Mouse (Mus musculus): ENCODE data around the gene Lef1.

The Lef1 gene

DNA sequence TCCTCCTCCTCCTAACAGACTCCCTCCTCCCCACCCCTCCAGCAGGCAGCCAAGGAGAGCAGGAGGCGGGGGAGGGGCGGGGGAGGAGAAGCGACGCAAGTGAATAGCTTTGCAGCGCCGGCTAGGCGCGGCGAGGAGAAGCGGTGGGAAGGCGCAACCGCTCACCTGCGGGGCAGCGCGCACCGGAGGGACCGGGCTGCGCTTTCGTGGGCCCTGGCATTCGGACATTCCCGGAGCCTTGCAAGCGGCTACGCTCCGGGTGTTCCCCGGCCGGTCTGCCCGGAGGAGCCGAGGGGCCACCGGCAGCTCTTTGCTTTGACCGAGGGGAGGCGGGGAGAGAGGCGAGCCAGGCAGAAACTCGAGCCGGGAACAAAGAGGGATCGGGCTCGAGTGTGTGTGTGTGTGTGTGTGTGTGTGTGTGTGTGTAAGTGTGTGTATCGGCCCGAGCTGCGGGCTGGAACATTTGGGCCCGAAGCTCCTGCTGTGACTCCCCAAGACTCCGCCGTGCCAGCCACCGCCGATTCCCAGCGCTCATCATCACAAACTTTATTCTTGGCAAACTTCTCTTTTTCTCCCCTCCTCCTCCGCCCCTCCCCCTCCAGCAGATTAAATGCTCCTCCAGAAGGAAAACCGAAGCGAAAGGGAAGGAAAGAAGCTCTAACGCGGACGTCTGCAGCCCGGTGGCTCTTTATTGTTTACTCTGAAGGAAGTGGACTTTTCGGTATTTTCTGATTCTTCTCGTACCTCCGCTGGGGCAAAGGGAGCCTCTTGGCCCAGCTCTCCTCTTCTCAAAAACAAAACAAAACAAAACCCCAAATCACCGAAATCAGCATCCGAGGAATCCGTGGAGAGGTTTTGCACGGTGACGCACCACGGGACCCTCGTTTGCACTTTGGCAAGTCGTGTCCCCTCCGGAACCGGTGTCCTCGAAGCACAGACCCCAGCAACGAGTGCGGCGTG is at the start of gene Lef1:
Lef1 (plus strand) TSS at position 281 of the 960 bp plus-strand sequence.
- DNase-seq: peak; percentile 25

DNA sequence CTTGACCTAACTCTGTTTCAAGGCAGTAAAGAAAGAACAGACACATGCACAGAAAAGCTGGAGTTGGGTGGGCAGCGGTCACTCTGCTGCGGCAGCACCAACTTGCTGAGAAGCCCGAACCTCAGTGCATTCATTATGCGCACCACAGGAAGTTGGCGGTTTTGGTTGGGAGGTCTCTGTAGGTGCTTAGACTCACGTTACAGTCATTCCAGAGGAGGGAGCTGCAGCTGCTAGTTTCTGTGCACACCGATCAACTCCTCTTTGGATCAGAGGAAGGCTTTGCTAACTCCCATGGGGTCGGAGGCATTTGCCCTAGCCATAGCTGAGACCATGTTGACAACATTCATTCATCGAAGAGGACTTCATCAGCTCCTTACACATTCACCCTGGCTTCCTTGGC is 45.3 kb upstream of the Lef1 start:
- no peak for DNase-seq

DNA sequence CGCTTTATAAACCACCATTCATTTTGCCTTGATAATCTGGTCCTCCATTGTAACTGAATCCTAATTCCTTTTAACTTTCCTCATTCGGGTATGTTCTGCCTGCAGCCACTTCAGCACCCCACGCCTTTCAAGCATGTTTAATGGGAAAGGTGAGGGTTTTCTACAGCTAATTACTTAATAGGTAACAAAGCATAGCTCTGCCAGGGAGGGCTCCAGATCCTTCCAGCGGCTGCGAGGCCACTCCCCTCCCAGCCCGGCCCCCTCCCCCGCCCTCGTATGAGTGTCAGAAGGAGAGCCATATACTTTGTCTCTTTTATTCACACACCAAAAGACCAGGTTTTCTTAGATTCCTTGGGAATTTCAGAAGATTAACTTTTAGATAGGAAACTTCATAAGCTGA is 44.1 kb upstream of the Lef1 start:
- no peak for DNase-seq

DNA sequence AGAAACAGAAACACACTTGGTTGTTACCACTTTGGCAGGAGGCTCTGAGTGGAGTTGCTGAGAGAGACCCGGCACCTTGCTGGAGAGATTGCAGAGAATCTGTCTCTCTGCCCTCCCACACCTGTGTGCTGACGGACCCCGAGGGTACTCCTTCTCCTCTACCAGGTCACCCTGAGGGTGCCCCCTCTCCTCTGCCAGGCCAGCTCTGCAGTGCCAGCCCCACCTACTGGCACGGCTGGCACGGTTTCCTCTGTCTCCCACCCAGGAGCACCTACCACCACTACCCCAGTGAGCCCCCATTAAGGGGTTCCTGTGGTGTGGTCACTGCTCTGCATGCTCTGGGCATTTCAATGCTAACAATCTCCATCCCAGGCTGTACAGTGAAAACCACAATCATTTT is 42.3 kb upstream of the Lef1 start:
- no peak for DNase-seq

DNA sequence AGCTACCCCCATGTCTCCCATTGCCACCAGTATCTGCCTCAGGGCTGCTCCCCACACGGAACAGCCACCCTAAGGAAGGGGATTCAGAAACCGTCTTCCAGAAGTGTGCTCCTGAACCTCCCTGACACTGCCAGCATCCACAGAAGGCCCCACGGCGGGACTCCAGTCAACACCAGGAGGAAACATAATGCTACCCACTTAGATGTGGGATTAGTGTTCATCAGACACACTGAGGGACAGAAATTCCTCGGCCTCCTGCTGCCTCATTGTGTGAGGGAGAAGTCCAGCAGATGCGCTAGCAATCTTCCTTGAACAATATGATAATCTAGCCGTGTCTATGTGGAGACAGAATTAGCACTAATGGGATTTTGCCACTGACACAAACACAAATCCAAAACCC is 40.1 kb upstream of the Lef1 start:
- DNase-seq: no peak

DNA sequence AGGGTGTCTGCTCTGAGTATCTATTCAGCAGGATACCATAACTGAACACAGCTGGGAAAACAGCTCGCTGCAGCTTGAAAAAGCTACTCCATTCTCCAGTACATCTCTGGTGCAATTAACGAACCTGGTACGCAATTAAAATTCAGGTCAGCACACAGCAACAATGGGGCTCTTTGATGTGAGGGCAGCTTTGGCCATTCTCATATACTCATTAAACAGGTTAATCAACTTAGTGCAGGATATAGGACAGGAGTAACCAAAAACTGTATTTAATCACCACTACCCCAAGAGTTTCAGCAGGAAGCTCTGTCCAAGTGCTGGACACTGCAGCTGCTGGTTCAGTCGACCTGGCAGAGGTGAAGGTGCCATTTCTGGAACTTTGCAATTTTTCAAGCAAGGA is 37.6 kb upstream of the Lef1 start:
- DNase-seq: no peak

DNA sequence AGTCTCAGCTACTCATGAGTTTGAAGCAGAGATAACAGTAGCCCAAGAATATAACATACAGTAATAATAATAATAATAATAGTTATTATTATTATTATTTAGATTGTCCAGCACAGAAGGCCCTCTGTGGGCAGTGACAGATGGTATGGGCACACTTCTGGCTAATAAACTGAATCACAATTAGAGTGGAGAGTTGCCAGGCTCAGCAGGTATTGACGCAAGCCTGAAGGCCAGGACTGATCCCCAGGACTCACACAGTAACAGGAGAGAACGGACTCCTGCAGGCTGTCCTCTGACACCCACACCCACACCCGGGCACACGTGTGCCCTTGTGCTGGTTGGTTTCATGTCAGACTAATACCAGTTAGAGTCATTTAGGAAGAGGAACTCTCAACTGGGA is 36.3 kb upstream of the Lef1 start:
- DNase-seq: no peak

DNA sequence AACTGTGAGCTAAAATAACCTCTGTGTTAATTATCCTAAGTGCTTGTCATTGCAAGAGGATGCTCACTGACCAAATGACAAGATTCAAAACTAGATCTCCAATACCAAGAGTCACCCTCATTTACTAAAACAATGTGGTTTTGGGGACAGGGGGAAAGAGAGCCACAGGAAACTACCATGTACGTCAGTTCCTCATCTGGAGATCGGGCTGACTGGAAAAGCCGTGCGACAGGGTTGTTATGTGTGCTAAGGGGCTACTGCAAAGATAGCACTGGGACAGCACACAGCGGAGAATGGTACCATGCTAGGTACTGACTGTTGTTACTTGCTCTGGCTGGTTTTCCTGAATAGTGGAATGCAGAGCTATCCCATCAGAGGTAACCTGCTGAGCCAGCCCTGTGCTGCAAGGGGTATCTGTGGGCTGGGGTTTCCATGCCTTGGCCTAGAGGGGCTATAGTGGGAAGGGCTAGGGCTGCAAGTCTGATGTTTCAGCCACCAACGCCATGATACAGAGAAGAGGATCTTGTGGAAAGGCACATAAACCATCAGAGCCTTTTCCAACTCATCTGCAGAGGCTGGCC is 32.1 kb upstream of the Lef1 start:
- DNase-seq: no peak

GRCm38 (mm10) chr3:131078719-131079118 is 31.6 kb upstream of the Lef1 start:
- no peak for DNase-seq

GRCm38 (mm10) chr3:131083722-131084121 is 26.5 kb upstream of the Lef1 start:
- DNase-seq: no peak

GRCm38 (mm10) chr3:131084718-131085561 is 25.3 kb upstream of the Lef1 start:
- peak; percentile 38 for DNase-seq

DNA sequence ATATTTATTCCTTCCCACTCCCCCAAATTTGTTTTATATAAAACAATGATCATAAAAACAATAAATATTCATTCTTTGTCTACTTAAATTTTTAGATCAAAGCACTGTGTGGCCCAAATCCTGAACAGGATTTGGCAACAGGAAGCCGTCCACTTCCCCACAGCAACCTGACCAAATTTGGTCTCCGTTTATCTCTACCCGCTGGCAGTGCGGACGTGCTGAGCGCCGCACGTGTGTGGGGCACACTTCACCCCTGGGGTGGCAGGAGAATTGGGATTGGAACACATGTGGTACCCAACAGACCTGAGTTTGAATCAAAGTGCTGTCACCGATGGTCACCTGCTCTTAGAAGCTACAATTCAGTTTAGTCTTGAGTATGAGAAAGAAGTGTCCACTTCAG is 24.3 kb upstream of the Lef1 start:
- DNase-seq: no peak

- DNase-seq: no peak
Observed at GRCm38 (mm10) chr3:131089721-131090120, 20.6 kb upstream of the Lef1 start.

GRCm38 (mm10) chr3:131092113-131092512 is 18.2 kb upstream of the Lef1 start:
- DNase-seq: no peak

DNA sequence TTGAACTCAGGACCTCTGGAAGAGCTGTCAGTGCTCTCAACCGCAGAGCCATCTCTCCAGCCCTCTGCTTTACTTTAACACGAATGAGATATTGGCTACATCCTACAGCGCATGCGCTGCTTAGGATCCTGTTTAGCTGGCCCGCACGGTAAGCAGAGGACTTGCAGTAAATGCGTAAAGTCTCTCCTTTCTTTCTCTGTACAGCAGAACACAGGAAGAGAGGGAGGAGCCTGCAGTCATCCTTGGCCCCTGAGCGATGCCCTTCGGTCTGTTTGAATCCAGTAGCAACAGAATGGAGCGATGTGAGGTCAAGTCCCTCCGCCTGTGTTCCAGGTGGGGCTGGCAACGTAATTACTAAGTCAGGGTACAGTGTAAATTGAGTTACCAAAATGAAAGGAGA is 16.5 kb upstream of the Lef1 start:
- DNase-seq: no peak

DNA sequence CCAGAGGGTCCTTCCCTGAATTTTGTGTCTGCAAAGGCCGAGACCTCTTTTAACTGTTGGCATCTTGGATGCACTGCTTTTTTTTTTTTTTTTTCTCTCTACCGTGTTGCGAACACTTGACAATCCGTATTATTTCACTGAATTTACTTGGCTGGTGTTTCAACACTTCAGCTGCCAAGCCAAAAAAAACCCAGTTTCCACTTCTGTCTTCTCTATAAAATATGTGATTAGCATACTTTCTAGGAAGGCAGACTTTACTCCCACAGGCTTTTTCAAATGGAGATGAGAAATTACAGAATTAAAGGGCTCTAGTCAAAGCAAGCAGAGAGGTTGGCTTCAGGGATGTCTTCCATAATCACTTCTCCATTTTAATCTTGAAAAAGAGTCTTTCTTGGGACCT is 14.2 kb upstream of the Lef1 start:
- no peak for DNase-seq

- no peak for DNase-seq
Observed at GRCm38 (mm10) chr3:131102191-131102774, 8.0 kb upstream of the Lef1 start.

- DNase-seq: no peak
Observed at GRCm38 (mm10) chr3:131105362-131105761, 4.9 kb upstream of the Lef1 start.

GRCm38 (mm10) chr3:131105940-131106401 is 4.3 kb upstream of the Lef1 start:
- peak; percentile 39 for DNase-seq

- peak; percentile 12 for DNase-seq
Observed at GRCm38 (mm10) chr3:131106451-131107291, 3.6 kb upstream of the Lef1 start.

GRCm38 (mm10) chr3:131107301-131108093 is 2.8 kb upstream of the Lef1 start:
- peak; percentile 8 for DNase-seq
